Mouse (Mus musculus) mature B cell (primary cell): ENCODE data around the gene Parpbp.

Experiments
- in situ Hi-C: fragments of 300-500 bp; cut with MboI; formaldehyde crosslinking; loops from 2 replicates; pipeline ENCODE4 v1.14.3; 2019

Parpbp gene

DNA sequence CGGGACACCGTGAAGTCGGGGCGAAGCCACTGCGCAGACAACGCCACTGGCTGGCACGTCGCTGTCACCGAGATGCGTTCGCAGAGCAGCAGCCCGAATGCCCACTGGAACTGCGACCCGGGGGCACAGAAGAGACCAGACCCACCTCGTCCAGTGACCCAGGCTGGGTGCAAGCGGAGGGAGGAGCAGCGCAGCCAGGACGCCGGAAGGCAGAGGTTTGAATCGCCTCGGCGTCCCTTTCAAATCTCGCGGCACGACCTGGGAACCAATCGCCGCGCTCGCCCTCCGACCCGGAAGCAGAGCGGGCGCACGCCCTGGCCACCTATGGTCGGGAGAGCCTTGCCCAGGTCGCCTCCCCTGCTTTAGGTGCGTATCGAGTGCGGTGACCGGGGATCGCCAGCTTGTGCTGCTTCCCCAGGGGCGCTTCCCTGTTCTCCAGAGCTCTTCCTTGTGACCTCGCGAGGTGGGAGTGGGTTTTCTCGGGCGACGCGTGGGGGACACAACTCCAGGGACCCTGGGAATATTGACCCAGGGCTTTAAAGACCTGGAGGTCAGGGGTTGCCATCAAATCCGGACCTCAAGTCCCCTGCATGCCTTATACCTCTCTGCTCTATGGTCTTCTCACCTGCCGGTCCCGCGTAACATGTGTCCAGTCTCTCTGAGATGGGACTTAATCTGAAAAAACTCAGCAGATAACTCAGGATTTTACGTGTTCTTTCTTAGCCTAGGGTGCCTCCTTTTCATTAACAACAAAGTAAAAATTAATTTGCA, at the start of gene Parpbp, which contains the start of gene Nup37:
Parpbp (minus strand) TSS at position 235 of the 771 bp plus-strand sequence.
Nup37 (plus strand) TSS at position 286 of the 771 bp plus-strand sequence.
- in situ Hi-C loops = no loop called here

GRCm38 (mm10) chr10:88167438-88168077, 20.8 kb upstream of the Parpbp start:
- in situ Hi-C loops = no loop called here

DNA sequence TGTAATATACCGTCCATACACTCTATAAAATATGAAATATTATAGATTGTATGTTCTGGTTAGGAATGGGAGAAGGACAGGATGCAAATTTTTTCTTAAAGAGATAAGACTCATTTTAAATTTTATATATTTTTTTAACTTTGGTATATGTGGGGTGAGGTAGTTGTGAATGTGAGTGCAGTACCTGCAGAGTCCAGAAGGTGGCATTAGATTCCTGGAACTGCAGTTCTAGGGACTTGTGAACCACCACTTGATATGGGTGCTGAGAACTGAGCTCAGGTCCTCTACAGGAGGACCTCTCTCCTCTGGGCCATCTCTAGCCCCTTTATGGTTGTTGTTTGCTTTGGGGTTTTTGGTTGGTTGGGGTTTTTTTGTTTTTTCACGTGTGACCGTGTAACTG, 19.4 kb upstream of the Parpbp start:
- in situ Hi-C loops = no loop called here

GRCm38 (mm10) chr10:88162676-88163075, 15.9 kb upstream of the Parpbp start:
- in situ Hi-C loops = no loop called here

GRCm38 (mm10) chr10:88162096-88162495, 15.4 kb upstream of the Parpbp start:
- in situ Hi-C loops = no loop called here

DNA sequence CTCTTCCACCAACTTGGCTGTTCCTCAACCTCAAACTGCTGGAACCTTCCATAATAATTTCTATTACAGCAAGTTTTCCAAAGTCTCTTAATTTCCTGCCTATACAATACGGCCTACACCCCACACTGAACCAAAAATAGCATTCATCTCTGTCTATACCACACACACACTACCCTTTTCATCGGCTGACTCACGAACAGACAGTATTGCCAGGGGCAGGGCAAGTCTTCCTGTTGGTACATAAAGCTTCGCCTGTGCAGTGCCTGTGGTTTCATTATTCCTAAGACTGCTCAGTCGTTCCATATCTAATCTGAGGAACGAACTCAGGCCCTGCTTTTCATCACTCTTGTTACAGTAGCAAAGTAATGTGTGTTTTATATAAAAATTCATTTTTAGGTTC, 4.9 kb upstream of the Parpbp start:
- in situ Hi-C loops = no loop called here

DNA sequence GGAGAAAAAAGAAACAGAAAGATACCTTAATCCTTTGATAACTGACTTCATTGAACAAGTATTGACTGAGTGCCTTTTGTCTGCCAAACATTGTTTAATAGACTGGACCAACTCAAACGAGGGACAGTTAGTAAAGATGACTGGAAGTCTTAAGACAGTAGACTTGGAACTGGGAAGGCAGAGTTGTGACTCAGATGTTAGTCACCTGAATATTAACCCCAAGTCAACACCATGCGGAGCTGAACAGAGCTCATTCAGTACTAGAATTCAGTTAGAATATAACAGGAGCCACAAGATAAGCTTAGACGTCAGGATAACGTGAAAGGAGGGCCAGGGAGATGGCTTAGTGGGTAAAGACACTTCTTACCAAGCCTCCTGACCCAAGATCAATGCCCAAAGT, 3.6 kb upstream of the Parpbp start:
- in situ Hi-C loops = no loop called here

DNA sequence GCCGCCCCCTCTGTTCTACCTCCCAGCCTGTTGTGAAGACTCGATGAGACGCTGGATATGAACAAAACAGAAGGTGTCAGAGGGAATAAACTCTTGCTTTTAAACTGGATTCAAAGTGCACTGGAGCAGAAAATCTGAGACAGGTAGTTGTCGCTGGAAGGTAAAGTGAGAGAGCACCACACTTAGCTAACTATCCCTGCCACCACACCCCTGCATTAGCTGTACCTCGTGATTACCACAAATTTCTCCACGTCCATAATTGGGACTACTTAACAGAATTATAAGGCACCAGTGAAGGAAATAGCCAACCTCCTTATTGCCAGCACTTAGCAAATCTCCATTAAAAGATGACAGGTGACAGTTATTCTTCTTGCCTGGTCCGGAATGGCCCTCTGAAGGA, 554 bp downstream of the Parpbp start:
- in situ Hi-C loops = no loop called here

DNA sequence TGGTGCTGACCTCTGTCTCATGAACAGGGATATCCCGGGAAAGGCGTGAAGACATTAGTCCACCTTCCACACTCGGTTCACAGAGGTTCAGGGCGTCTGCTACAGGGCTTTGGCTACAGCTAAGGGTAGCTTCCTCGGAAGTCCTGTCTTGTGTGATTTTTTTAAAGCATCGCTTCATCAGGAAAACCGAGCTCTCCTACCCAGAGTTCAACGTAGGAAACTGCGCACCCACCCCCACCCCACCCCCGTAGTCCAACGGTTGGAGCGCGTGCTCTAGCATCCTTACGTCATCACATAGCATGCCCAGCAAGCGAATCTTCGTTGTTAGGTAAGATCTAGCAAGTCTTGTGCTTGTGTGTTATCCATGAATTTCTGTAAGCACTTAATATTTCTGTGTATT, 11.1 kb downstream of the Parpbp start:
- in situ Hi-C loops = no loop called here

- in situ Hi-C loops = no loop called here
Measured at GRCm38 (mm10) chr10:88119721-88120120, 27.0 kb downstream of the Parpbp start.

- in situ Hi-C loops = no loop called here
Measured at GRCm38 (mm10) chr10:88113290-88113689, 33.5 kb downstream of the Parpbp start.

DNA sequence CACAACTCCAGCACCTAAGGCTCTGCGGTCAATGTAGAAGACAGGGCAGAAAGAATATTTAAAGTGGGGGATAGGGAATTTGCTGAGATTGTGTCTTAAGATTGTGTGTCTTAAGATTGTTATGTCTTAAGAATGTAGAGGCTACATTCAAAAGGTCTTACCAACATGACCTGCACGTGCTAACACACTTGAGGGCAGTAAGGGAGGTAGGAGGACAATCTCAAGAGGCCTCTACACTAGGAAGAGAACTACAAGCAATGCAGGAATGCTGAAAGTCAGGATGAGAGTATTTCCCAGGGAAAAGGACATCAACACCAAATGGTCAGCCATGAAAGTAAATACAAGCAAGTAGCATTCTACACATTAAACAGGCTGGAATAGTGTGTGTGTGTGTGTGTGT, 40.6 kb downstream of the Parpbp start:
- in situ Hi-C loops = no loop called here

- in situ Hi-C loops = no loop called here
Measured at GRCm38 (mm10) chr10:88090772-88091171, 56.0 kb downstream of the Parpbp start, which contains the start of gene Pmch. Pmch (plus strand) TSS chr10:88091072.

DNA sequence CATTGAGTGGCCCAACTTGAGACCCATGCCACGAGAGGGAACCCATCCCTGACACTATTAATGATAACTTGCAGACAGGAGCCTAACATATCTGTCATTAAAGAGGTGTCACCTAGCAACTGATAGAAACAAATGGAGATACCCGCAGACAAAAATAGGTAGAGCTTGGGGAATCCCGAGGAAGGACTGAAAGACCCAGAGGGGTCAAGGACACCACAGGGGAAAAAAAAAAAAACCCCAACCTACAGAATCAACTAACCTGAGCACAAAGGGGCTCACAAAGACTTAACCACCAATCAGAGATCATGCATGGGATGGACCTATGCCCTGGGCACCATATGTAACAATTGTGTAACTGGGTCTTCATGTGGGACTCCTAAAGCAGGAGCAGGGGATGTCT, 79.4 kb downstream of the Parpbp start:
- in situ Hi-C loops = no loop called here

GRCm38 (mm10) chr10:88064872-88065271, 81.9 kb downstream of the Parpbp start:
- in situ Hi-C loops = no loop called here

DNA sequence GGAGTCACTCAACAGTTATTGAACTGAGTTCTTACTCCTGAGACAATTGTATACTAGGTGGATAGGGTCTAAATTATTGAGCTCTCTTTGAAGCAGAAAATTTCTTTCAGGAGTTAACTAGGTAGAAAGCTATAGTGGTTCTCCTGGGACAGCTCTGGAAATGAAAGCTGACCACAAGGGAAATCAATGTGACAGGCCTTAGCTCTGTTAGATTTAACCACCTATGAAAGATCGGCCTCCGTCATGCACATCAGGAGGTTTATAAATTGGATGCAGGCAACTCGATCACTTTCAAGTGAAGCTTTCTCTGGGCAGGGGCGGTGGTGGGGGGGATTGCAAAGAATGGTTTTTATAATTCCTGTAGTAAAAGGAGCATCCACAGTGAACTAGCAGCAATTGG, 83.3 kb downstream of the Parpbp start:
- in situ Hi-C loops = no loop called here

DNA sequence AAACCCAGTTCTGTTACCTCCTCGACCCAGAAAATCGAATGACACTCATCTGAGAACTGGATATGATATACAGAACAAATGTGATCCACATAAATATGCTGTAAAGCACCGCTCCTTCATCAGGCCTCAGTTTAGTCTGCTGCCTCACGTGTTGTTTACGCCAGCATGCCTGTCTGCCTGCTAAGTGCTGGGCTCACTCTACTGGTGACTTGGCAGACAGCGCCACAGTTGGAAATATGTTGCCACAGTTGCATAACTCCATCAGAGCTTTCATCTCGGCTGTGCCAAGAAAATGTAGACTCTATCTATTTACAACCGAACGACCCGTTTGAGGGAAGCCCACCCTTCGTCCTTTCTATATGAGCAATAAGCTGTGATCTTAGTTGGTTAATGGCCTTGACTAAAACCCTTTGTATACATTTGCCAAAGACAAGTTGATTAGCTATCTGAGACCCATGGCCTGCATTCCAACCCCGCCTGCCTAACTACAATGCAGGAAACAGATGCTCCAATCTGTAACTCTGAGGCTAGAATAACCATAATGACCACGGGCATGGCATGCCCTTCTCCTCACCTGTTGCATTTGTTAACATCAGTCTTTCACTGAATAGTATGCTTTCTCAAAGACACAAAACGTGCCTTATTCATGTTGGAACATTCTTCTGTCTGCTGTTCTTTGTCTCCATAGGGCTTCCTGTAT, 89.6 kb downstream of the Parpbp start:
- in situ Hi-C loops = no loop called here

GRCm38 (mm10) chr10:88054233-88054985, 92.3 kb downstream of the Parpbp start:
- in situ Hi-C loops = no loop called here

GRCm38 (mm10) chr10:88046098-88046771, 100.5 kb downstream of the Parpbp start:
- in situ Hi-C loops = no loop called here

DNA sequence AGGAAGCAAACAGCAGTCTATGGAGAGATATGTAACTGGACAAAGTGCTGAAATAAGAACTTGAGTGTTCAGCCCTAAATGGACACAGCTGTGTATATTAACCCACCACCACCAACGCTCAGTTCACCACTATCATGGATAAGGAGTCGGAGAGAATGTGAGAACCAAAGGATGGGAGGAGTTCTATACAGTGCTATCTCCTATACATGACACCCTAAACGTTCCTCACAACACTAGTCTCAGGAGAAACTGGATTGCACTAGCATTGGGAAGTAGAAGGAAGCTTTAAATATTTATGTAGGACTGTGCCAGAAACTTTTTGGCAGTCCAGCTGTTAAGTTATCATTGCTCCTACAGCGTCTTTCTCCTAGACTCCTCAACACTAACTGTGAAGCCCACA, 102.4 kb downstream of the Parpbp start:
- in situ Hi-C loops = no loop called here
